Mouse (Mus musculus) megakaryocyte, embryonic 14.5 days (primary cell): ENCODE data around the gene Tal1. TPM values are rescaled to one million over a fixed set of nuclear protein-coding genes. Genes with fewer than 3 reads are reported as not detected.
A peak's percentile ranks its signal among the peaks of the same experiment; 100 is the strongest.

Experiments
- H3K27me3 ChIP-seq: replicated peaks from 2 replicates; pipeline ENCODE3; 2012; ENCODE audit warnings: inconsistent platforms
- H3K36me3 ChIP-seq: replicated peaks from 2 replicates; pipeline ENCODE3; 2012; ENCODE audit warnings: low read length, inconsistent platforms, mixed read lengths
- H3K4me1 ChIP-seq: 2 replicates; pipeline ENCODE4 v1.6.1; 2012; ENCODE audit warnings: inconsistent platforms
- H3K4me3 ChIP-seq: replicated peaks from 2 replicates; pipeline ENCODE3; 2012; ENCODE audit warnings: moderate library complexity, mild to moderate bottlenecking, inconsistent platforms
- H3K9me3 ChIP-seq: 2 replicates; pipeline ENCODE4 v1.6.1; 2012; ENCODE audit warnings: inconsistent platforms
- FLI1 ChIP-seq: IDR thresholded peaks from 2 replicates; pipeline ENCODE4 v1.6.1; 2012; ENCODE audit warnings: low read length, inconsistent platforms, mixed read lengths
- GATA1 ChIP-seq: IDR thresholded peaks from 3 replicates; pipeline ENCODE4 v1.6.1; 2012; ENCODE audit warnings: mixed read lengths, low read length, inconsistent platforms, borderline replicate concordance
- polyA plus RNA-seq: library from polyadenylated mRNA; stranded (reverse); fragments of >175 nt; gene quantifications from 2 replicates; pipeline ENCODE4 v1.2.3, GENCODE M21; 2012; ENCODE audit warnings: low replicate concordance; ENCODE audit not compliant: insufficient read depth

The Tal1 gene
- polyA plus RNA-seq, 1 experiment = 106 TPM

DNA sequence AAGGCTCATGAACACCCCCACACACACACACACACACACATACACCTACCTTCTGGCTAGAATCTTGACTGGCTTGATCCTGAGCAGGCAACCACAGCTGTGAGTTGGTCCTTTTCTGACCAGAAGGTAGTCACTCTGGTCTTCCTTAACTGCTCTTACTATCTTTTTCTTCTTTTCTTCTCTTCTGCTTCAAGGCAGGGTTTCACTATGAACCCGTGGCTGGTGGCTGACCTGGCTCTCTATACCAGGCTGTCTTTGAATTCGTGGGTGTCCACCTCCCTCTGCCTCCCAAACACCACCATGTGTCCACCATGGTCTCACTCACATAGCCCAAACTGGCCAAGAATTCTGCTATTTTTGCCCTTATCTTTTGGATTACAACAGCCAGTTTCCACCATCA lies 1.2 kb upstream of the Tal1 start:
- Histone ChIP-seq H3K36me3 (peaks cover 3% of the 10 kb centered on the region), H3K27me3 (no peaks in the 10 kb centered on the region), H3K4me3 (peak overlapping the region; percentile 73), H3K9me3 (no peaks in the 10 kb centered on the region), H3K4me1 (peaks cover 61% of the 10 kb centered on the region)
- no peak for TF ChIP-seq FLI1
- TF ChIP-seq GATA1 = no peak

DNA sequence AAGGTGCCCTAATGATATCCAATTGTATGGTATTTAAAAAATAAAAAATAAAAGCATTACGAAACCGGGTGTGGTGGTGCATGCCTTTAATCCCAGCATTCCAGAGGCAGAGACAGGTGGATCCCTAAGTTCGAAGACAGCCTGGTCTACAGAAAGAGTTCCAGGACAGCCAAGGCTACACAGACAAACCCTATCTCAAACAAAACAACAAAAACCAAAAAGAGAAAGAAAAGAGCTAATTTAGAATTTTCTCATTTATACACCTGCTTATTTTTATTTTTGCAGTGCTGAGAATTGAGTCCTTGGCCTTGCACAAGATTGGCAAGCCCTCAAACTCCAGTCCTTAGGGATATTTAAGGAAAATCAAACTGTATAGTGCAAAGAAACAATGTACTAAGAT lies 535 bp upstream of the Tal1 start:
- H3K4me3 ChIP-seq = peak overlapping the region; percentile 94
- TF ChIP-seq FLI1 (no peak), GATA1 (no peak)
- H3K27me3 ChIP-seq = no peaks in the 10 kb centered on the region
- peaks cover 60% of the 10 kb centered on the region for H3K4me1 ChIP-seq
- H3K36me3 ChIP-seq = peaks cover 10% of the 10 kb centered on the region
- H3K9me3 ChIP-seq = no peaks in the 10 kb centered on the region

DNA sequence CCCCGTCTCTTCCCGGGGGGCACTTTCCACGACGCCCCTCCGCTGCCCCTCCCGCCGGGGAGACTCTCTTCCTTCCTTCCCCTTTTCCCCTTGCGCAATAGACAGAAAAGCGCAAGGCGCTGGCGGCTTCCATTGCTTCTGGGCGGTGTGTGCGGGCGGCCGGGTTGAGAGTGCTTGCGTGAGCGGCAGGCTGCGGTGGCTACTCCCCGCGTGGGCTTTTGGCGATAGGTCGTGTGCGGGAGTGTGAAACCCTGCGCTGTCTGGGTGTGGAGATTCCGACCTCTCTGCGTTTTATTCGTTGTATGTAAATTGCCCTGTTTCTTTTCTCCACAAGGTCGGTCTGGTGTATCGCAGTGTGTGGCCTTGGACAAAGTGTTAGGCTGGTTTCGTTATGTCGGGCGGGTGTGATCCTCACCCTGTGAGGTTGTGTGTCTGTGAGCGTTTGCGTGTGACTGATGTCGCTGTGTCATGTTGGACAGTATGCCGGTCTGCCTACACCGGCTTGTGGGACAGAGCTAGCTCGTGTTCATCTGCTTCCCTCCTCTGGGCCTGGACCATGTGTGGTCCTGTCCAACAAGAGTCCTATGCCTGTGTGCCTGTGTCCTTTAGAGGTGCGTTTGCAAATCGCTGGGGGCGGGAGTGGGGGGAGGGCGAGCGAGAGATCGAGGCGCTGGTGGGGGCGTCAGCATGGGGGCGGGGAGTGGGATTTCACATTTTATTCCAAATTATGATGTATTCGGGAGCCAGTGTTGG lies 871 bp downstream of the Tal1 start:
- no peak for TF ChIP-seq FLI1
- TF ChIP-seq GATA1 = no peak
- Histone ChIP-seq H3K27me3 (no peaks in the 10 kb centered on the region), H3K4me1 (peaks cover 59% of the 10 kb centered on the region)

GRCm38 (mm10) chr4:115057674-115058316 lies 1.6 kb downstream of the Tal1 start:
- H3K4me1 ChIP-seq = peaks cover 59% of the 10 kb centered on the region
- no peak for TF ChIP-seq FLI1
- TF ChIP-seq GATA1 = no peak
- peak overlapping the region; percentile 94 for H3K4me3 ChIP-seq
- H3K27me3 ChIP-seq = no peaks in the 10 kb centered on the region
- H3K36me3 ChIP-seq = peaks cover 27% of the 10 kb centered on the region
- no peaks in the 10 kb centered on the region for H3K9me3 ChIP-seq

More for the DNA sequence above, 871 bp downstream of the Tal1 start:
- Histone ChIP-seq H3K36me3 (peaks cover 21% of the 10 kb centered on the region), H3K9me3 (no peaks in the 10 kb centered on the region), H3K4me3 (peak overlapping the region; percentile 94)

GRCm38 (mm10) chr4:115058317-115058761 lies 2.1 kb downstream of the Tal1 start:
- Histone ChIP-seq H3K36me3 (peaks cover 33% of the 10 kb centered on the region), H3K4me3 (peak overlapping the region; percentile 94), H3K27me3 (no peaks in the 10 kb centered on the region), H3K9me3 (no peaks in the 10 kb centered on the region), H3K4me1 (peaks cover 59% of the 10 kb centered on the region)
- no peak for TF ChIP-seq FLI1
- no peak for TF ChIP-seq GATA1

DNA sequence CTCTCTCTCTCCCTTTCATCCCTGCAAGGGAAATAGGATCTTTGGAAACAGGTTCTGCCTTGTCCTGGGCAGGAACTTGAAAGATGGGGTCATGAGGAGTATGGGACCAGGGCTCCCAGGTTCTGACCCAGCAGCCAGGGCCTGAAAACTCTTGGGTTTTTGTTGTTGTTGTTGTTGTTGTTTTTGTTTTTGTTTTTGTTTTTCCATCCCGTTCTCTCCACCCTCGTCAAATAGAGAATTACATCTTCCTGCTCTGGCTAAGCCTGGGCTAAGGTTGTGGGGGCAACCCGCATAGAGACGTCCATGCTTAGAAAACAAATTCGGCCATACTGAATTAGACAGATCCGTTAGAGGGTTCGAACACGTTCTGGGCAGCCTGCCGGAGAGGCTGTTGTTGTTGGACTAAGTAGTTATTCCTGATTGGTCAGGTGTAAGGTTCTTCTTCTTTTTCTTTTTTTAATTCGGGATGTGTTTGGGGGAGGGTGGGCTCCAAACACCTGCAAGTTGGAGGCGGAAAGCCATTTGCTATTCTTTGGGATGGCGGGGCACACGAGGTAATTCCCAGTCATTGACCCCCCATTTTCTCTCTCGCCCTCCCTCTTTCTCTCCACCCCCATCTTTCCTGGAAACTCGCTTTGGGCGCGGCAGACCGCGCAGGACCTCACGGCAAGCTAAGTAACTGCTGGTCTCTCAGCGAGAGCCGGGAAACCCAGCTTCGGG lies 2.8 kb downstream of the Tal1 start:
- Histone ChIP-seq H3K4me3 (peak overlapping the region; percentile 94), H3K9me3 (no peaks in the 10 kb centered on the region), H3K36me3 (peaks cover 40% of the 10 kb centered on the region), H3K4me1 (peaks cover 62% of the 10 kb centered on the region), H3K27me3 (no peaks in the 10 kb centered on the region)
- no peak for TF ChIP-seq GATA1
- TF ChIP-seq FLI1 = no peak

GRCm38 (mm10) chr4:115059871-115060270 lies 3.6 kb downstream of the Tal1 start:
- no peaks in the 10 kb centered on the region for H3K27me3 ChIP-seq
- no peaks in the 10 kb centered on the region for H3K9me3 ChIP-seq
- TF ChIP-seq GATA1 (no peak), FLI1 (no peak)
- H3K4me3 ChIP-seq = peak overlapping the region; percentile 94
- H3K4me1 ChIP-seq = peaks cover 62% of the 10 kb centered on the region
- H3K36me3 ChIP-seq = peaks cover 48% of the 10 kb centered on the region

DNA sequence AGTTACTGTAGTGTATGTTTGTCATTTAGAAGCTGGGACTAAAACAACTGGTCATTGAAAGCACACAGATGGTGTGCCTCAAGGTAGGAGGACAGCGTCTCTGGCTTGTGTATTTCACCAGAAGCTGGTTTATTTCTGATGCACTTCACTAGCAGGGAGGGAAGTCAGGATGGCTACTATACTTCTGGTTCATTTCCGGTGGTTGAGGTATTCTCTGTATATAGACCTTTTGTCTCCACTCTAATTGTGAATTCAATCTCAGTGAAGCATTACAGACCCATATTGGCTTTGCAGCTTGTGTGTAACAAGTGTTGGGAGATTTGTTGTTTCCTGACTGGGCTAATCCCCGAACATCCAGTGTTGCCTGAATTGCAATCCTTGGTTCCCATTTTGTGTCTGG lies 4.5 kb downstream of the Tal1 start:
- H3K9me3 ChIP-seq = no peaks in the 10 kb centered on the region
- TF ChIP-seq GATA1 (no peak), FLI1 (no peak)

DNA sequence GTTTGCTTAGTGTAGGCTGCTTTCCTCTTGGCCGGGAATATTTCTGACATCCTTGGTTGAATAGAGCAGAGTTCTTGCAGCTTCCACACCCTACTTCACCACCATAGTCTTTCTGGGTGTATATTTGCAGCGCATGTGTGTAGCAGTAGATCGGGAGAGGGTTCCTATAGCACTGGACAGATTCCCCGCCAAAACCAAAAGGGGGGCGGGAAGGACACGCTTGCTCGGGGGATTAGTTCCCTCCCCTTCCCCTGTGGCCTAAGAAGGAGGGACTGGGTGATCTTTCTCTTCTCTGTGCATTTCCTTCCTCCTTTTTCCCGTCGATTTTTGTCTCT lies 6.3 kb downstream of the Tal1 start:
- Histone ChIP-seq H3K4me1 (peaks cover 73% of the 10 kb centered on the region), H3K4me3 (peak overlapping the region; percentile 94), H3K9me3 (no peaks in the 10 kb centered on the region), H3K27me3 (no peaks in the 10 kb centered on the region), H3K36me3 (peaks cover 75% of the 10 kb centered on the region)
- TF ChIP-seq GATA1 = no peak
- TF ChIP-seq FLI1 = no peak

More for the DNA sequence above, 4.5 kb downstream of the Tal1 start:
- Histone ChIP-seq H3K4me3 (peak overlapping the region; percentile 94), H3K36me3 (peaks cover 57% of the 10 kb centered on the region), H3K4me1 (peaks cover 62% of the 10 kb centered on the region), H3K27me3 (no peaks in the 10 kb centered on the region)
